Mouse (Mus musculus) frontal cortex, postnatal 10 days (tissue): ENCODE measurements around the gene Gm28710.

Experiments used
- DNase-seq, 2 experiments: peaks; one replicate each; pipeline ENCODE4 v3.0.0; 2022; ENCODE audit warnings: low spot score in 2 of 2, mixed read lengths in 1 of 2

Gene Gm28710

GRCm38 (mm10) chr5:16791243-16791860, at the start of gene Gm28710:
Gene Gm28710, plus strand, starts transcription at chr5:16791810.
- no peak for DNase-seq

- DNase-seq, result no peak
Measured at GRCm38 (mm10) chr5:16777176-16777575, 14.4 kb upstream of the Gm28710 start.

- DNase-seq, result no peak
Measured at GRCm38 (mm10) chr5:16778610-16779172, 12.9 kb upstream of the Gm28710 start.

- DNase-seq, result no peak
Measured at GRCm38 (mm10) chr5:16785627-16786026, 6.0 kb upstream of the Gm28710 start.

GRCm38 (mm10) chr5:16794972-16795371, 3.4 kb downstream of the Gm28710 start:
- peak in 1 of 2 experiments; percentile 3 for DNase-seq

- no peak for DNase-seq
Measured at GRCm38 (mm10) chr5:16802726-16803125, 11.1 kb downstream of the Gm28710 start.

GRCm38 (mm10) chr5:16838991-16839390, 47.4 kb downstream of the Gm28710 start:
- DNase-seq, result no peak

GRCm38 (mm10) chr5:16869309-16869915, 77.8 kb downstream of the Gm28710 start:
- DNase-seq, result peak; percentile 5 to 37

GRCm38 (mm10) chr5:16894161-16894560, 102.6 kb downstream of the Gm28710 start:
- DNase-seq, result no peak

- DNase-seq, result no peak
Measured at GRCm38 (mm10) chr5:16919791-16920190, 128.2 kb downstream of the Gm28710 start.

GRCm38 (mm10) chr5:16922473-16922872, 130.9 kb downstream of the Gm28710 start:
- no peak for DNase-seq
